Mouse (Mus musculus): ENCODE results near the gene P2rx4. TPM values are rescaled to one million over a fixed set of nuclear protein-coding genes. Genes with fewer than 3 reads are reported as not detected.

Gene P2rx4
- total RNA-seq, 2 experiments from 2014 or later, result 13.5 to 14.1 TPM

- no peak for DNase-seq
- intact Hi-C loops (cut with DNase I), result no loop called here
These were observed 40.6 kb downstream of the P2rx4 start for GRCm38 (mm10) chr5:122747950-122748349.

- intact Hi-C loops (cut with DNase I), result no loop called here
These were observed 47.1 kb downstream of the P2rx4 start for GRCm38 (mm10) chr5:122754477-122754876.

DNA sequence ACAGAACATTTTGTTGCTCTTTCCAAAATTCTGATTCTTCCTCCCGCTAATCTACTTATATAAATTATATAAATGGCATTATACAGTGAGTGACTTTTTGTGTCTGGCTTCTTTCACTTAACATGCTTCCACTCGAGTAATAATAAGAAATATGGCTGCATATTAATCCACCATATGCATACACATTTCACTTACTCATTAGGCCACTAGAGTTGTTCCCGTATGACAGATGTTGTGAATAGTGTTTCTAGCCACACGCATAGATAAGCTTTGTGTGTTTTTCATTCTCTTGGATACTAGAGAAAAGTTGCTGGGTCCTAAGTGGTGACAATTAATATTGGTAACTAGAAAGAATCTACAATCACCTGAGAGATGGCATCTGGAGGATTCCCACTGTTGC is 48.3 kb downstream of the P2rx4 start:
- no peak for DNase-seq
- intact Hi-C loops (cut with DNase I), result no loop called here

More at GRCm38 (mm10) chr5:122754477-122754876, 47.1 kb downstream of the P2rx4 start:
- no peak for DNase-seq

GRCm38 (mm10) chr5:122756144-122756543 is 48.8 kb downstream of the P2rx4 start:
- intact Hi-C loops (cut with DNase I), result no loop called here
- no peak for DNase-seq

- DNase-seq, result peak; percentile 67 to 70
- intact Hi-C loops (cut with DNase I), result no loop called here
These were observed 49.3 kb downstream of the P2rx4 start for GRCm38 (mm10) chr5:122756680-122757079.

GRCm38 (mm10) chr5:122763271-122764031 is 56.1 kb downstream of the P2rx4 start:
- no peak for DNase-seq
- intact Hi-C loops (cut with DNase I), result no loop called here

DNA sequence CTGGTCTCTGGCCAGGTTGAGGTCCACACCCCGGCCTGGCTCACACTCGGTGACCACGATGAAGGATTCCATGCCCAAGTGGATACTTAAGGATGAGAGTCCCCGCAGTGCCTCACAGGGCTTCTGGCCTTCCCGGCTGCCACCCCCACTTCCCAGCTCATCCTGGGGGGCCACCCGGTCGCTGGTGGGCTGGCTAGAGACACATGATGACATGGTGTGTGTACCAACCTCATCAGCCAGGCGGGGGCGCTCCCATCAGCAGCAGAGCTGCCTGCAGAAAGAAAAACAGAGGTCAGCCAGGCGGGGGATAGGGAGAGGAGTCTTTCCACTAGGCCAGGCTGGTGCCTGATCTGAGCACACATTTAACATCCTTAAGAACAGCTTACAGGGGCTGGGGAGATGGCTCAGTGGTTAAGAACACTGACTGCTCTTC is 56.7 kb downstream of the P2rx4 start:
- intact Hi-C loops (cut with DNase I), result no loop called here
- DNase-seq, result peak; percentile 57 to 68

GRCm38 (mm10) chr5:122767283-122767682 is 59.9 kb downstream of the P2rx4 start:
- no peak for DNase-seq
- intact Hi-C loops (cut with DNase I), result no loop called here

DNA sequence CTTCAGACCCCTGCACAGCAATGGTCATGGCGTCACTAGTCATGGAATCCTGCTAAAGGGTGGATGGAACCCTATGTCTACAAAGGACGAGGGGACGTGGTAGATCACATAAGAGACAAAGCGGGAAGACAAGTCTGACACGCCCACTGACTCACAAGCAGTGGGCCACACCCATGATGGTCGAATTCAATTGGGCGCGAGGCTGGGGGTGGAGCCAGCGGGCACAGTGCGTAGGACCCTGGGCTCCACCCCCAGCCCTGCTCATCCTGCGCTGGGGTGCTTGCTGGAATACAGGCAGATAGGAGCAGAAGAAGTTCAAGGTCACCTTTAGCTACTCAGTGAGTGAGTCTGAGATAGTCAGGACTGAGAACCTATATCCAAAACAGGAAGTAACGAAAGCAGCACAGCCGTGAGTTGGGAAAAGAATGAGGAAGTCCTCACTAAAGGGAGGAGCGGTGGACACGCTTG is 61.8 kb downstream of the P2rx4 start:
- DNase-seq, result no peak
- intact Hi-C loops (cut with DNase I), result no loop called here

DNA sequence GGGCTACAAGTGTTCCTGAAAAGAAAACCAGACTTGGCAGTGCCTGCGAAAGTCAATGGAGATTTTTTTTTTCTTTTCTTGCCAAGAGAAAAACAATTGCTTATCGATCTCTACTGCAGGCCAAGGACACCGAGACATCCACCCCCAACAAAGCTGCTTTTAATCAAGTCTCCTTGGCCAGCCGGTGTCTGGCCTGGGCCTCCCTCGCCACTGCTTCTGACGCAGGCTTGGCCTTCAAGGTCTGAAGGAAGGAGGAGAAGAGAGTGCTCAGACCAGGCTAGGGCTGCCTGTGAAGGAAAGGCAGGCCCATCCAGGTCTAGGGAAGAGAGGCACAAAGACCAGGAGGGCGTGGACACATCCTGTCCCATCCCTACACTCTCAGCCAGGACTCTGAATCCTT is 63.0 kb downstream of the P2rx4 start:
- peak; percentile 47 to 51 for DNase-seq
- intact Hi-C loops (cut with DNase I), result no loop called here

- intact Hi-C loops (cut with DNase I), result no loop called here
- DNase-seq, result peak; percentile 78 to 80
These were observed 63.5 kb downstream of the P2rx4 start for GRCm38 (mm10) chr5:122770806-122771261.

DNA sequence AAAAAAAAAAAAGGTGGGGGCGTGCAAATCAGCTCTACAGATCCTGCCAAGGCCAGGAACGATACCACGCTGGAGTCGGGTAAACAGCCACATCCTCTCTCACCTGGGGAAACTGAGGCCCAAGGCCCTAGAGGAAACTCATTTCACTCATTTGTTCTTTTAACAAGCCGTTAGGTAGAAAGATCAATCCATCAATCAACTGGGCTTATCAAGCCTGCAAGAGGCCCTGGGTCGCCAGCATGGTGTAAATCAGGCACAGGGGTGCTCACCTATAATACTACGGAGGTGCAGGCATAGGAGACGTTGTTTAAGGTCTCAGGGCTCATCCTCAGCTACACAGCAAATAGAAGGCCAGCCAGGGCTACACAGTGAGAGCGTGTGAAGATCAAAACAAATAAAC is 64.1 kb downstream of the P2rx4 start:
- intact Hi-C loops (cut with DNase I), result no loop called here
- no peak for DNase-seq

DNA sequence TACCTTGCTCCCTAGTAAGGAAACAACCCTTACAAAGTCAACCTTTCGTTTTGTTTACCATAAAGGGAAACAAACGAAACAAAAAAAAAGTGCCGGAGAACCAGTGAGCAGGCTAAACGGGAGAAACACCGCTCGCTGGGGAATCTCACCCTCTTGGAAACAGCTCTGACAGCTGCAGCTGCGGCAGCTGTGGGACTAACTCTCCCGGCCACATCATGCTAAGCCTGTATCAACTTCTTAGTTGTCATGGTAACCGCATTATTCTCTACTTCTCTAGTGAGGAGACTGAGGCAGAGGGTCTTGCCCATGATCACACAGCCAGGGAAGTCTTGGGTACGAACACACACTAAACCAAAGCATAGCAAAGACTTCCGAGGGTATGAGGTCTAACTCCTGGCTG is 66.4 kb downstream of the P2rx4 start:
- intact Hi-C loops (cut with DNase I), result no loop called here
- no peak for DNase-seq

DNA sequence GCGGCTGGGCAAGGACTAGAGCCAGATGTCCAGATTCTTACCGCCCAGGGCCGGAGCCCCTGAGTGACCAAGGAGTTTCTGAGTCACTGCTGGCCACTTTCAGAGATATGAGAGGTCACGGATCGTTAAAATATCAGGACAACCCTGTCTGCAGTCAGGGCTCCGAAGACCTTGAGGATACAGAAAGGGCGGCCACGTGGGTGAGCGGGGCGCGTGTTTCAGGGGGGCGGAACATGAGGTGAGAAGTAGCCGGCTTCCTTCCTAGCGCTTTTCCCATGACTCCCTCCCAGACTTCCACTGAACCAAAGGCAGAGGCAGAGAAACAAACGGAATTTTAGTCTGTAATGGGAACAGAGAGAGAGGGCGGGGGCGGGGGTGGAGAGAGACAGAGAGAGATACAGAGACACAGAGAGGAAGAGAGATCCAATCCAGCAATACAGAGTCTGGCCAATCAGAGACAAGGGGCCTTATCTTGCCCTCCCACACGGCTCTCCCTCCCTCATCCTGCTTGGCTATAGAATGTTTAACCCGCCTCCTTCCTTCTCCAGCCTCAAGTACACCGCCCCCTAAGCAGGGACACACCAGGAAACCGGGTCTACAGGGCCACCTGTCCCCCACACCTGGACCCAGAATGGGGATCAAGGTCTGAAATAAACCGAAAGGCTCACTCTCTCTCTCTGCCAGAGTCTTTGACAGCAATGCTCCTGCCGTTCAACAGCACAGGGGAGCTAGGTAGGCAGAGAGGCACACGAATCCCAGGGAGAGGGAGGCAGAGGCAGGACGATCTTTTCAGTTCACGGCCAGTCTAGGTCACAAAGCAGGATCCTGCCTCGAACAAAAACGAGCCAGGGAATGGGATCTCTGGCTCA is 67.6 kb downstream of the P2rx4 start:
- intact Hi-C loops (cut with DNase I), result no loop called here
- DNase-seq, result no peak

DNA sequence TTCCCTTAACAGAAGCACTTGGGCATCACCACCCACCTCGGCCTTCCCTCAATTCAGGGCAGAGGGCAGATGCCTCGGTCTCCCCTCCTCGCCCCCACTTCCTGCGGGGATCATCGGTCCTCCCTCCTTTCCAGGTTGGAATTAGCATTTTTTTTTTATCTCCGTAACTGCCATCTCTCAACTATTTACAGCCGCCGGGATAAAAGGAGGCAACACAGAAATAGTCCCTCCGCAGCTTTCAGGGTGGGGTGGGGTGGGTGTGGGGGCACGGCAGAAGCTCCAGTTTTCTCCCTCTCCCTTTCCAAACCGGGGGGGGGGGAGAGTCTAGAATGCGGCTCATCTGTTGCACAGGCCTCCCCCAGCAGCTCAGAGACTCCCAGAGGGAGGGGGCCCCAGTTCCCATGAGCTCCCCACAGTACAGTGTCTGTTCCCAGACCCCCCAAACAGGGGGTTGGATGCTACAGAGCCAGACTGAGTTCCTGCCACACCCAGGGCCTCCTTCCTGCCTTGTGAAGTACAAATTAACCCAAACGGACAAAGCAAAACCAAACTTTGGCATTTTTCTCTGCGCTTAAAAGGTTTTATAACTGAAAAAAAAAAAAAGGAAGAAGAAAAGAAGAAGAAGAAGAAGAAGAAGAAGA is 68.4 kb downstream of the P2rx4 start:
- intact Hi-C loops (cut with DNase I), result no loop called here

GRCm38 (mm10) chr5:122777322-122777721 is 70.0 kb downstream of the P2rx4 start:
- intact Hi-C loops (cut with DNase I), result no loop called here
- no peak for DNase-seq

More for the DNA sequence above, 68.4 kb downstream of the P2rx4 start:
- DNase-seq, result no peak

- peak; percentile 45 to 50 for DNase-seq
- intact Hi-C loops (cut with DNase I), result no loop called here
These were observed 71.2 kb downstream of the P2rx4 start for GRCm38 (mm10) chr5:122778231-122779226.
